Mouse (Mus musculus): ENCODE data around the gene Pars2.

Gene Pars2

DNA sequence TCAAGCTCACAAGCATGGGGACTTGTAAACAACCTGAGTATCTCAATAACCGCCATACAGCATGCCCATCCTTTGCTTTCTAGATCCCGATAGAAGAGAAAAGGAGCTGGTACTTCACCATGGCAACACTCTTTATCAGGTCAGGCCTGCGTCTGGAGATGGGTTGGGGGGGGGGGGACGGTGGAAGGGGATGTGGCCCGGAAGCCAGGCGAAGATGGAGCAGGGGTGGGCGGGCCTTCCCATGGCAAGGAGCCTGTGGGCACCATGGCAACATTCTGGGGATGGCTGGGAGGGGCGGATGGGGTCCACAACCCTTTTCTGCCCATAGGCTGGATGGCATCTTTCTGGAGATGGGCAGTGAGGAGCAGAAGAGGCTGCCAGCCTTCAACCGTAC, 16.8 kb upstream of the Pars2 start:
- no peak for DNase-seq (ENCODE audit: low read depth, low spot score)

DNA sequence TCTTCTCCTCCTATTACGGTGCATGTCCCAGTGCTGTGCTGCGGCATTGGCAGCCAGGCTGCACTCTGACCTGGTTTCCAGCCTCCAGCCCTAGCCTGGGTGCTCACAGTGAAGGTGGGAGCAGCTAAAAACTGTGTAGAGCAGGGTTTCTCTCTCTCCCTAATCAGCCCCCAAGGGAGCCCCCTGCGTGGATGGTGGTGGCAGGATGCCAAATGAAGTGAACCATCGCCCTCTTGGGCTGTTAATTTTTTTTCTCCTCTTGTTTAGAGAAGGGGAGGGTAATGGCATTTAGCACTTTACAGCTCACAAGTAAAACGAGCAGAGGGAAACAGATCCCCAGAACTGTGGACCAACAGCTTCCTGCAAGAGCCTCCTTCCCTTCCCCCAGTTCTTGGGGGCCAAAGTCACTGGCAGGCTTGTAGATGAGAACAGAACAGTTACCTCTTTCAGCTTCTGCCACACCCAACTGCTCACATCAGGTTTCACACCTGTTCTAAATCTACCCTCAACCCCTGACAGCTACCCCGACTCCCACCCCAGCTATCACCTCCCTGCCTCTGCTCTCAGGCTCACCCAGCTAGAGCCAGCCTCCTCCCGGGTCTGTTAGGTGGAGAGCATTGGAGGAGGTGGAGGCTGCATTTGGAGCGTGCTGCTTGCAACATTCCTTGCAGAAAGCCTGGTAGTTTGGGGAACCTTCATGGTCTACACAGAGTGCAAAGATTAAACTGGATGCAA, 7.2 kb upstream of the Pars2 start:
- no peak for DNase-seq (ENCODE audit: low read depth, low spot score)

DNA sequence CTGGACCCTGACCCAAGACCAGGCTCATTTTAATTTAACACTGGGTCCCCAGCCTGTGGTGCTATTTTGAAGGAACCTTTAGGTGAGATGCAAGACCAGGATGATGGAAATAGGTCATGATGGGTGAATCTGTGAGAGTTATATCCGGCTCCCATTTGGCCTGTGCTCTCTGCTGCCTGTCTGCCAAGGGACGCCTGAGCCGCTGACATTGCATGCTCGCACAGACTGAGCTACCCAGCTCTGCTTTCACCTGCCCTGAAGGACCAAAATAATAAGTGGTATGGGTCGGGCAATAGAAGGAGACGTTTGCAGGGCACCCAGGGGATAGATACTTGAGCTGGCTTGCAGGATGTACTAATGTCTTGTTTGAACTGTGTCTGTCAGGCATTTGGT, 6.7 kb upstream of the Pars2 start:
- DNase-seq (ENCODE audit: low read depth, low spot score): no peak

DNA sequence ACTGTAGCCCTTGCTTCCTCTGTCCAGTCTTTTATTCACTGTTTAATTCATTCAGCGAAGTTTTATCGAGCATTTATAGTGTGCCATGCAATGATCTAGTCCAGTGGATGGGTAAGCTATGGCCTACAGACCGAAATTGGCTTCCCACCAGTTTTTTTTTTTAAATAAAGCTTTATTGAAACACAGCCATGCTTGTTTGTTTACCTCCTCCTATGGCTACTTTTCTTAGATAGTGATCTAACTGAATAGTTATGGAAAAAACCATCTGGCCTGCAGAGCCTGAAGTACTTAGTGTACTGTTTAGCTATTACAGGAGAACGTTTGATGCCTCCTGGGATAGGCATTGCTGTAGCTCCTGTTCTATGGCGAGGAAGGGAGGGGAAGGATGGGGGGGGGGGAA, 5.1 kb upstream of the Pars2 start:
- DNase-seq (ENCODE audit: low read depth, low spot score): no peak

DNA sequence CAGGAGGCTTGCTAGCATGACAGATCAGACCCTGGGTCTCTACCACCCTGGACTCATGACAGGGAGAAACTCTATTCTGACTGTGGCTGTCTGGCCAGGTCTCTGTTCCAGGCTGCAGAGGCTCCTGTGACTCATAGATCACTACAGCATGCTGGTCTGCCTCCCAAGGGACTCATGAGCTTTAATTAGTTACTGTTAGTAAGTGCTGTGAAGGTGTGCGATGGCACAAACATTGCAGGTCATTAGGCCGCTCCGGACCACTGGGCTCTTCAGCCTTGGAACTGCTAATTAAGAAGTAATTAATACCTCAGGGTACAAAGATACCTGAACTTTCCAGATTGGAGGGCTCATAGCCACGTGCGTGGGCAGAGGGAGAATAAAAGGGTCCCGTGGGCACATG, 3.7 kb upstream of the Pars2 start:
- DNase-seq (ENCODE audit: low read depth, low spot score): no peak

DNA sequence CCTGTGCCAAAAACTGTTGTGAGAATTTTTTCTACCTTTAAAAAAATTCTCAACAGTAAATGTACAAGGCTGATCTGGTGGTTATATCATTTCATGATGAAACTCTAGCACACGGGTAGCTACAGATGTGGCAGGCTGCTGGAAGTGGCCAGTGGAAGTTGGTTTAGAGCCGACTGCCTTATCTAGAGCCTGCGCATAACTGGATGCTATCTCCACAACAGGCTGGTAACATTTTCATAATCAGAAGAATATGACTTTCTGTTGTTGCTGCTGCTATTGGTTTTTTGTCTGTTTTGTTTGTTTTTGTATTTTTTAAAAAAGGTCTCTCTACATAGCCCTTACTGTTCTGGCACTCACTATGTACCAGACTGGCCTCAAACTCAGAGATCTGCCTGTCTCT, 1.7 kb downstream of the Pars2 start:
- DNase-seq (ENCODE audit: low read depth, low spot score): no peak

DNA sequence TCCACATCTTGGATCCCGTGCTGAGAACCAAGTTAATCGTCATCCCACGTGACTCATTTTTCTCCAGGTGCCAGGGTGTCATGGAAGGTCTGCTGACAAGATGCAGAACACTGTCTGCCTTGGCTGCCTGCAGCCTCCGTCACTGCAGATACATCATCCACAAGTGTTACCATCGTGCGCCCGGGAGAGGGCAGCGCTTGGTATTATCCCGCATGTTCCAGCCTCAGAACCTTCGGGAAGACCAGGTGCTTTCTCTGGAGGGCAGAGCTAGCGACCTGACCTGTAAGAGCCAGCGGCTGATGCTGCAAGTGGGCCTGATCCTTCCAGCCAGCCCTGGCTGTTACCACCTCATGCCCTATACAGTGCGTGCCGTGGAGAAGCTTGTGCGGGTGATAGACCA, 2.2 kb downstream of the Pars2 start:
- DNase-seq (ENCODE audit: low read depth, low spot score): peak; percentile 53

DNA sequence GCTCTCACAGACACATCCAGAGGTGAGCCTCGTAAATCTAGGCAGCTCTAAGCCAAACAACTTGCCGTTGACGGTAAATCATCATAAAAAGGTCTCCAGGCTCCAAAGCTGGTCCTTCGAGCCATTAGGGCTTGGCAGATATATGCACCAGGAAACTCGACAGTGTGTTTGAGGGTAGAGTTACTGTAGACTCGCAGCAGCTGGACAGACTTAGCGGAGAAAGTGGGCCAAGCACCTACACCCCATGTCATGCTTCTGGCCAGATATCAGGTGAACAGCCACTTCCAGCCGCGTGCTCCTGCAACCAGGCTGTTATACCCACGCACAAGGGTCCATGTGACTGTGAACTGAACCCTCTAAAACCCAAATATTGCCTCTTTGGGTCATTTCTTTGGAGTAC, 4.8 kb downstream of the Pars2 start:
- no peak for DNase-seq (ENCODE audit: low read depth, low spot score)

DNA sequence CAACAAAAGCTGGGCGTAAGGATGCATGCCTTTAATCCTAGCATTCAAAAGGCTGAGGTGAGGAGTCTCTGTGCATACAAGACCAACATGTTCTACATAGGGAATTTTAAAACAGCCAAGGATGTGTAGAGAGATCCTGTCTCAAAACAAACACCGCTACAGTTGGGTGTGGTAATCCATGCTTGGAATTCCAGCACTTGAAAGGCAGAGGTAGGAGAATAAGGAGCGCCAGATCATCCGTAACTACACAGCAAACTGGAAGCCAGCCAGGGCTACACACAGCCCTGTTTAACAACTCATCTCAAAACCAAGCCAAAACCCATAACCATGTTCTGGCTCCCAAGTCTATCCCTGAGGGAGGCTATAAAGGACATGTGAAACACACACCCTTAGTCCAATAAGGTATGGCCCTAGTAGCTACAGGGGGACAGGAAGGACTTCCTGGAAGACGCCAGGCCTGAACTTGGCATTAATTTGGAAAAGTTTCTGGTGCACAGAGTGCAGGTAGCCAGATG, 13.1 kb downstream of the Pars2 start:
- DNase-seq (ENCODE audit: low read depth, low spot score): no peak

DNA sequence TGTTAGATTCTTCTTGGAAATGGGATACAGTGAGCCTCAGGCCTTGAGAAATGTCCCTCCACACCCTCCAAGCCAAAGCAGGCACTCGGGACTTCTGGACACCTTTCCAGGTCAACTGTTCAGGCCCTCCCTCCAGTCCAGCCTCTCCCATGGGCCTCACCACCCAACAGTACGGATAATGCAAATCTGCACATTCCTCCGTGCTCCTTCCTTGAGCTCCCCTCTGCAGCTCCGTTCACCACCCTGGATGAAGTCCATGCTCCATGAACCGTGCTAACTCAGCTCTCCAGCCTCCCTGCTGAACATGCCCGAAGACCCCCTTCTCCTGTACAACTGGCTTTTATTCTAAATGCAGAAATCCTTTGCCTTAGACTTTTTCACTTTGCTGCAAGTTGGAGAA, 13.8 kb downstream of the Pars2 start:
- no peak for DNase-seq (ENCODE audit: low read depth, low spot score)

DNA sequence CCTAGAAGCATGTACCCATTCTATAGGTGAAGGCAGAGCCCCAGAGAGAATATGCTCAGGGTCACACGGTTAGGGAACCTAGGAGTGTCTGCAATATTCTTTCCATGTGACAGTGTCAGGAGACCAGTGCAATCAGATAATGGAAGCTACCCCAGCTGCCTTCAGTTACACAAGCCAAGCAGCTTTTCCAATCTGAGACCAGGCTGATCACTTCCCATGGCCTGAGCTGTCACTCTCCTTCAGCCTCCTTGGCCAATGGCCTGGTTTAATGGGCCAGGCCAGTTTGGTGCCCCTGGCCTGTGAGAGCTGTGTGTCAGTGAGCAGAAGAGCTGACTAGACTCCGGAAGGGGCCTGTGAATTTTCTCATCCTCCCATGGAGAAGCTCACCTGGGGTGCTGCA, 14.4 kb downstream of the Pars2 start:
- DNase-seq (ENCODE audit: low read depth, low spot score): no peak

DNA sequence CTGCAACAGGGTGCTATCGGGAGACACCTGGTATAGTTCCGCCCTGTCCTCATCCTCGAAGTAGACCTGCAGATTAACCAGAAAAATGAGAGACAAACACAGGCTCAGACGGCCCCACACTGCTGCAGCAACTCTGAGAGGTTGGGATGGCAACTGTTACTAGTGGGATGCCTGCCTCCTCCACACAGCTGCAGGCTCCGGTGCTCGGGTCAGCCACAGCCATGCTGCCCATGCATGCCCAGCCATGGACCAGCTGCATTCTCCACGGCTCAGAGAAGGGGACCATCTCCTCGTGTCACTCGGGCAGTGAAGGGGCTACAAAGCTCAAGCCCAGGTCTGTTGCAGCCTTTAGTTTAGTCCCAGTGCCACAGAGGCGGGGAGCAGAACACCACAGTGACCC, 14.8 kb downstream of the Pars2 start:
- DNase-seq (ENCODE audit: low read depth, low spot score): no peak

DNA sequence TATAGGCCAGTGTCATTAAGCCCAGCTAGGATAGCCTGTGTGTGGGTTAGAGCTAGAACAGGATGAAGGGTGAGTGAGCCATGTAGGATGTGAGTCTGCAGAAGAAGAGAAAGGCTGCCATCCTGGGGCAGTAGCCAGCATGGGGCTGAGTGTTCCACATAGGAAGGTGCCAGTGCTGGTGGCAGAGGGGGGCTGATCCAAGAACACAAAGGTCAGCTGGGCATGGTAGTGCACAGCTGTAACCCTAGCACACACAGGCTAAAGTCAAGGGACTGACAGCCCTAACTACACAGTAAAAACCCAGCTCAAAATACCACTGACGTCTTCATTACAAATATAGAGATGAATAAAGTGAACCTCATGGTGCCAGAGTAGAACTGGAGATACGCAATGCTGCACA, 15.7 kb downstream of the Pars2 start:
- no peak for DNase-seq (ENCODE audit: low read depth, low spot score)

DNA sequence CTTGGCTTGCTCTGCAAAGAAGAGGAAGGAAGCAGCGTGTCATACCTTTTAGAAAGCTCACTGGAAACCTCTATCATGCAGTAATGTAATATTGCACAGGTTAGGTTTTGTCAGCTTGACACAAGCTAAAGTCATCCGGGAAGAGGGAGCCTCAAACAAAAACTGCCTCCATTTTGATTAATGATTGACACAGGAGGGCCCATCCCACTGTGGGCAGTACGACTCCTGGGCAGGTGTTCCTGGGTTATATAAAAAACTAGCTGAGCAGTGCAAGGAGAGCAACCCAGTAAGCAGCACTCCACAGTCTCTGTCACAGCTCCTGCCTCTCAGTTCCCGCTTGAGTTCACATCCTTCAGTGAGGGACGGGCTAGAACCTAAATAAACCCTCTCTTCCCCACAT, 25.9 kb downstream of the Pars2 start:
- DNase-seq (ENCODE audit: low read depth, low spot score): no peak

DNA sequence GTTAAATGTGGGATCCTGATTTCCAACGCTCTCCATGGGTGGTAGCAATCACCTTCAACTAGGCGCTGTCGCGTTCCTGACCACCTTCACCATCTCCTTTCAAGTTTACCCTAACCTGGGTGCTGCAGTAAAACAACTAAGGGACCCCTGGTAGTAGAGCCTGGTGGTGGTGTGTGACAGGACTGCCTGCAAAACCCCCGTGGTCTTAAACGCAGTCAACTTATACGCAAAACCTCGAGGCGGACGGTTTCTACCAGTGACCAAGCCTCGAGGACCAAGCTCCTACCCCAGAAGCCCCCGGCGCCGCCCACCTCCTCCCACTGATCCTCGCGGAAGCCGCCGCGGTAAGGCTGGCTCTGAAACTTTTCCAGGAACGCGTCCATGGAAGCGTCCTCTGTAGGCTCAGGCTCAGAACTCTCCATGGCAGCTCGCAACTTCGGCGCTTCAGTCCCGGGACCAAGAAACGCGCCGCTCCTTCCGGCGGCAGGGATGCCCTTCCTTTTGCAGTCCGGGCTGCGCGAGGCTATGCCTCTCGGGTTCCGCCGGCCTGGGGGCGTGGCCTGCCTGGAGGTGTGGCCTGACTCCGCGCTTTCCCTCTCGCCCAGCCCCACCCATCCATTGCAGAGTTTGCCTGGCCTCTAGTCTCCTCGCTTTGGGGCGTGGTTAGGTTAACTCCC, 27.7 kb downstream of the Pars2 start, which contains the start of gene Ttc4:
Ttc4 (minus strand) TSS at position 503 of the 677 bp plus-strand sequence.
- DNase-seq (ENCODE audit: low read depth, low spot score): peak; percentile 95

DNA sequence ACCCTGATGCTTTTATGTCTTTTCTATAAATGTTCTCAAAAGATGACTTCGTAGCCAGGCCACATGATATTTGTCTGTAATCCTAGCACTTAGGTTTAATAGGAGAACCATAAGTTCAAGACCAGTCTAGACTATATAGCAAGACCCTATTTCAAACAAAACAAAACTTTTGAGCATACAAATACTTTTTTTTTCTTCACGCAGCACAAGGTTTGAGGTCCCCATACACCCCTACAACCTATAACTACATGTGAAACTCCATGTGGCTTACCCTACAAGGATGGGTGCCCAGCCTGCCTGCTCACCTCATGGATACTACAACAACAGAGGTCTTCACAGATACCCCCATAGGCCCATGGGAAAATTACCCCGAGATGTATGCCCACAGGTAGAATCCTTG, 28.3 kb downstream of the Pars2 start:
- DNase-seq (ENCODE audit: low read depth, low spot score): no peak

DNA sequence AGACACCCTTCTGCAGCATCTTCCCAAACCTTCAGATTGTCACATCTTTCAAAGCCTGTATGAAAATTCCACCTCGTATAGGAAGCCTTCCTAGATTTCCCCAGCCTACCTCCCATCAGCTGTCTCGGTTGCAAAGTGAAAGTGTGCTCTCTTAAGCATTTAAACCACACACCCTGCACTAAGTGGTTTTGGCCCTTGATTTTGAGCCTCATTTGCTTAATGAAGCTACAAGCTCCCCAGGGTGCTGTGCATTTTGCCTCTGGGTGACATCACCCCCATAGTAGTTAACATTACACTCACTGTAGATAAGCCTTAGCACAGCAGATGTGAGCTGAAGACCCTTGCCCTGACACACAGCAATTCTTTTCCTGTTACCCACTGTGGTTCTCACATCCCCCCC, 30.1 kb downstream of the Pars2 start:
- DNase-seq (ENCODE audit: low read depth, low spot score): no peak

DNA sequence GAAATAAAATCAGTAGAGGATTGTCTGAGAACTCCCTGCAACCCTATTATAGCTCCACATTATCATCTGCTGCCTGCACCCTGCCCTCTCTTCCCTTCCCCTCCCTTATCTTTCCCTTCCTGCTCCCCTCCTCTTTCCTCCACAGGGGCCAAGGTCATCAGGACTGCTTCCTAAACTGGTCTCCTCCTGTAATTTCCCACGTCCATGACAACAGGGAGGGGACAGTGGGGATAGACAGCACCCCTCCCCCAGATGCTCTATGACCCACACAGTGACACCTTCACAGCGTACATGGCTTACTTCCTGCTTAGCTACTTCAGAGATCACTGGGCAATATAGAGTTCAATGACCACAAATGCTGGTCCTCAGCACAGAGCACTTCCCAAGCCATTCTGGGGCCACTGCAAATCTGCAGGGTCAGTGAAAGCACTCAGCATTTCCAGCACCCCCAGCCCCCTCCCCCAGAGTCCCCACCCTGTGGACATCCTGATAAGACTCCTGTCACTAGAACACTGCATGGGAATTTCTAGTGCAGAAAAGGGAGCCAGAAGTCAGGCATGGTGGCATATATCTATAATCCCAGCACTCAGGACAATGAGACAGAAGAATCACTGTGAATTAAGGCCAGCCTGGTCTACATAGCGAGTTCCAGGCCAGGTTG, 37.9 kb downstream of the Pars2 start:
- no peak for DNase-seq (ENCODE audit: low read depth, low spot score)

DNA sequence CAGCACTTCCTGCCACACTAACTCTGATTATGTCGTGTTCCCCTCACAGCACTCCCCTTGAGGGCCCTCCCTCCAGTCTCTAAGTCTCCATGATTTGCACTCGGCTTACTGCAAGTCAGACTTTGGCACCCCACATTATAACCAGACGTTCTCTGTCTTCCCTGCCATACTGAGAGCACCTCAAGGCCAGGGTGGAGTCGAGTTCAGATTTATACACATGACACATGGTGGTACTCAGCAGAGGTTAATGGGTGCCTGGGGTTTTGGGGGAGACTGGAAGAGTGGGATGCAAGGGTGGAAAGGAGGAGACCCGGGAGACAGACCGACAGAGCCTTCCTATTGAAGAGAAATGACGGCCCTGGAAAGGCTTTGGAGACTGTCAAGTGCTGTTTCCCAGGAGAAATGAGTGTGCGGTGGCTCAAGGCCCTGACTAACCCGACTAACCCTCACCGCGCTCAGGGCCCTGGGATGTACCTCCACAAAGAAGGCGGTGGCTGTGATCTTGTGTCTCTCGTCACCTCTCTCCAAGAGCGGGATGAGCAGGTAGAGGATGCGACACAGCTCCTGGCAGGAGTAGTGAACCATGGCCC, 43.1 kb downstream of the Pars2 start:
- no peak for DNase-seq (ENCODE audit: low read depth, low spot score)

DNA sequence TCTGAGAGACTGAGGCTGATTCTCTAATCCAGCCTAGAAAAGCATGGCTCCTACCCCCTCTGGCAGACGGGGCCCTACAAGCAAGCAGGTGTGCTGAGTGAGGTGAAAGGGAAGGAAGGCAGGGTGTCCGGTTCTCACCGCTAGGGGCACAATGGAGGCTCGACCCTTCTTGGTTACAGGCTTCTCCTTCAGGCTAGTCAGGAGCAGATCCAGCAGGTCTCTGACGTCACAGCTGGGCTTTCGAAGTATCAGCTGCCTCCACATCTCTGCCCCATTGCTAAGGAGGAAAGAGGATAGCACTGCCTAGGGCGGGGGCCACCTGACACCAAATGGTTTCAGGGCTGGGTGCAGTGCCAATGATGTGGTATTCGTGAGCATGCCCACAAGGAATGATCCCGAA, 49.1 kb downstream of the Pars2 start:
- peak; percentile 85 for DNase-seq (ENCODE audit: low read depth, low spot score)

DNA sequence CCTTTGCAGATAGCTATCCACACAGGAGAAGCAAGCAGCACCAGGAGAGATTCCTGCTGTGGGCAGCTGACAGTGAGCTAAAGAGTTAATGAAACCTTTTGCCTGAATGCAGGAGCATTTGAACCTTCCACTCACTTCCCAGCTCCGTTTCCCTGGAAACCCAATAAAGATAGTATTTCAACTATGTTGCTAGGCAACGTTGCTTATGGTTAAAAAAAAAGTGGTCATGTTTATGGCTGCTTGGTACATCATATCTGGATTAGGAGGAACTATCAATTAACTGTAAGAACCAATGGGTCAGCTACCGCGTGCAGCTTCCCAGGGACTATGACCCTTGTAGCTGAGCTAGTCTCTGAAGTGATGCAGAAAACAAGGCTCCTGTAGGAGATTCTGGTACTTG, 49.9 kb downstream of the Pars2 start:
- DNase-seq (ENCODE audit: low read depth, low spot score): no peak

DNA sequence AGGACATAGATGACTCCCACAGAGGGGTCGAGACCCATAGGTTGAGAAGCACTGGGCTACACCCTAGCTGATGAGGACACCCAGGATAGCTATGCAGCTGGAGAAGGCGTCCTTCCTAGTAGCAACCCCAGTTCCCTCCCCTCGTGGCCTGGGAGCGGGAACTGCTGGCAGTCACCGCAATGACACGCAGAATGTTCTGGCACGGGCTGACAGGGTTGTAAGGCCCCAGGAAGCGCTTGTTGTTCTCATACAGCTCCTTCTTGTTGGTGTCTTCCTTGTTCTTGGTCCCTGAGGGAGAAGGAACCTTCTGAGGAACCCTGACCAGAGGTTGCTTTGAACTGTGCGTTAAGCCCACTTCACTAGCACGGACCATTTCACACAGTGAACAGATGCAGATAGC, 53.1 kb downstream of the Pars2 start:
- DNase-seq (ENCODE audit: low read depth, low spot score): no peak

Data from ES-CJ7 (cell line).